Mouse (Mus musculus): ENCODE measurements around the gene Chpt1.

Gene Chpt1

DNA sequence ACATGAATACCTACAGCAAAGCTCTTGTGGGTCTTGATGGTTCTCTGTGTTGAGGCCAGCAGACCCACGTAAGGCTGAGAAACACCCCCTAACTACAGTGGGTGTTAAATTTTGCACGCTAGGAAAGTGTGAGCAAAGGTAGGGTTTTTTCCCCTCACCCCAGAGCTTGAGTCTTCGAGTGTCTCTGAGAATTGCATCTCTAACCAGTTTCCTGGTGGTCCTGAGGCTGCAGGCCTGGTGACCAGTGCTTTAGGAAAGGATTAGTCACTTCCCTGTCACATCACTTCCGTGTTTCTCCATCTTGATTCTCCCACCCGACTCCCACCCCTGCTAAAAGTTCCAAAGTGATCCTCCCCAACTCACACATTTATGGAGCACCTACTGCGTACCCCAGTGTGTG lies 99.7 kb downstream of the Chpt1 start:
- DNase-seq (ENCODE audit: low spot score in 2 of 2): no peak

GRCm38 (mm10) chr10:88403021-88403420 lies 100.9 kb downstream of the Chpt1 start:
- no peak for DNase-seq (ENCODE audit: low spot score in 2 of 2)

Measured in right cerebral cortex, postnatal 10 days (tissue).